Mouse (Mus musculus): ENCODE results near the gene Nlrp4f. TPM values are rescaled to one million over a fixed set of nuclear protein-coding genes. Genes with fewer than 3 reads are reported as not detected.

The Nlrp4f gene
- not detected for polyA plus RNA-seq (2017; shearing (Covaris generic))

DNA sequence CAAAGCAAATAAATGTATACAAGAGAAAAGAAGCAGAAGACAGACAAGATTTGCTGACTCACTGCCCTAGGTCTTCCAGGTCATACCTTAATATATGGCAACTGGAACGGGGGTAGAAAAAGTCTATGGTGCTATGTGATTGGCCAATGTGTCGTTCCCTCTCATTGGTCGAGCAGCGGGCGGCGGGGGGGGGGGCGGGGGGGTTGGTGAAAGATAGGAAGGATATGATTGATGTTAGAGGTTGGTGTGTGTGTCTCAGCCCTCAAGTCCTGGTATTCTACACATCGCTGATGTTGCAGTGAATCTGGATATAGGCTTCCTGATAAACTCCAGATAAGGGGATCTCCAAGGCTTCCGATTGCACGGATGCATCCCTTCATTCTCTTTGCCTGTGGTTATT, at the start of gene Nlrp4f:
Gene Nlrp4f (minus strand): TSS at position 101 of the 400 bp plus-strand sequence.

DNA sequence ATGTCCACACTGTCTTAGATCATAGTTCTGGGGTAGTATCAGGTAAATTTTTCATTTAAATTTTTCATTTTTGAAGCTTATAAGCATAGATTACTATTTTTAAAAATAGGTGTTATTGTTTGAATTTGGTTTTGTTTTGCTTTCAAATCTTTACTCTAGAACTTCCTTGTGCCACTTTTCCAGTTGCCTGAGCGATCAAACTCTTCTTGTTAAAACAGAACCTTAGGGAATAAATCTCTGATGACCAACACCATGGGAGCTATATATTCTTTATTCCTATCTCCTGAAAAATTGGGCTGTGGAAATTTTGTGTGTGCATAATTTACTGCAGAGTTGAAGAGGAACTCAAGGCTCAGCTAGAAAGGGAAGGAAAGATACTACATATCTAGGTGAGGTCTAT, 55.8 kb downstream of the Nlrp4f start, which contains the start of gene Olfr466:
Gene Olfr466 (plus strand): TSS at position 301 of the 400 bp plus-strand sequence.

DNA sequence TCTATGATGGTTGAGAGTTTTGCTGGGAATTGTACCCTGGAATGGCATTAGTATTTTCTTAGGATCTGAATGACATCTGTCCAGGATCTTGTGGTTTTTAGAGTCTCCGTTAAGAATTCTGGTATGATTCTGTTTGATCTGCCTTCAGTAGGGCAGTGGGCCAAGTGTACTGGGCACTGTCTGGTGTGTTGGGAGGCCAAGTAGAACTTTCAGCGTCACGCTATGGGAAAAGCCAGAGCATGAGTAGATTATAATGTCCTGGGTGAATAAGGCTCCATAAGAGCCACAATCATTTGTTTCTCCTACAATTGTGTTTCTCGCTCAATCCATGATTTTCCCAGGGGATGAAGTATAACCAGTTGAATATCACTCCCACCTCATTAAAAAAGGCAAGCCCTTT, 68.0 kb downstream of the Nlrp4f start, which contains the start of gene Olfr465-ps1:
Gene Olfr465-ps1 (plus strand): TSS at position 301 of the 400 bp plus-strand sequence.

Other genes starting within 250 kb of the Nlrp4f start
- gene Spata31d1c, start 172.9 kb downstream of the Nlrp4f start, polyA plus RNA-seq (2017; shearing (Covaris generic)): not detected
- not detected for gene Prss47, start 153.2 kb downstream of the Nlrp4f start, polyA plus RNA-seq (2017; shearing (Covaris generic))
- 30.9 TPM for gene Mfsd14b, start 93.0 kb downstream of the Nlrp4f start, polyA plus RNA-seq (2017; shearing (Covaris generic))
- not detected for gene Olfr465-ps1, start 67.9 kb downstream of the Nlrp4f start, polyA plus RNA-seq (2017; shearing (Covaris generic))
- 0.07 TPM for gene Olfr466, start 55.7 kb downstream of the Nlrp4f start, polyA plus RNA-seq (2017; shearing (Covaris generic))
- gene Gm10775, start 53.6 kb upstream of the Nlrp4f start, polyA plus RNA-seq (2017; shearing (Covaris generic)): not detected
- 18.6 TPM for gene Zfp369, start 72.8 kb upstream of the Nlrp4f start, polyA plus RNA-seq (2017; shearing (Covaris generic))

Data from inflammation-experienced regulatory T-cells, adult 16 weeks (primary cell).